Mouse (Mus musculus): ENCODE results near the gene Fbxw5.

- TF ChIP-seq CTCF (conservative IDR thresholded peaks at IDR 0.05 in 1 of 2, IDR thresholded peaks at IDR 0.05 in 1 of 2; ENCODE audit: low read depth in 2 of 2, low read length in 2 of 2) (no peak), EP300 (IDR thresholded peaks at IDR 0.05; ENCODE audit: low read length) (no peak), ZC3H11A (IDR thresholded peaks at IDR 0.05; ENCODE audit: low read depth, low read length) (no peak), E2F4 (IDR thresholded peaks at IDR 0.05; ENCODE audit: insufficient replicate concordance, low read depth, low read length) (no peak), USF1 (IDR thresholded peaks at IDR 0.05; ENCODE audit: low read depth, low read length) (no peak), POLR2A (IDR thresholded peaks at IDR 0.05; ENCODE audit: low read depth, low read length) (no peak), CHD2 (IDR thresholded peaks at IDR 0.05; ENCODE audit: low read length) (no peak), ELF1 (IDR thresholded peaks at IDR 0.05; ENCODE audit: low read depth, low read length) (no peak), NRF1 (IDR thresholded peaks at IDR 0.05; ENCODE audit: low read depth, low read length) (no peak), MAZ (IDR thresholded peaks at IDR 0.05; ENCODE audit: low read depth, low read length) (no peak)
Observed at GRCm38 (mm10) chr2:25502726-25503125, 2.2 kb downstream of the Fbxw5 start.

Data from CH12.LX (cell line).